Mouse (Mus musculus): ENCODE measurements around the gene Rhox1.
"Not testable (repeated sequence)": the region's sequence is repeated elsewhere in the genome, so short reads cannot be mapped to it uniquely, and the experiment has no call there.

Gene Rhox1

GRCm38 (mm10) chrX:37222158-37222557, at the start of gene Rhox1:
Gene Rhox1, minus strand, starts transcription at chrX:37222258.
- not testable (repeated sequence) for DNase-seq (ENCODE audit: low spot score)

DNA sequence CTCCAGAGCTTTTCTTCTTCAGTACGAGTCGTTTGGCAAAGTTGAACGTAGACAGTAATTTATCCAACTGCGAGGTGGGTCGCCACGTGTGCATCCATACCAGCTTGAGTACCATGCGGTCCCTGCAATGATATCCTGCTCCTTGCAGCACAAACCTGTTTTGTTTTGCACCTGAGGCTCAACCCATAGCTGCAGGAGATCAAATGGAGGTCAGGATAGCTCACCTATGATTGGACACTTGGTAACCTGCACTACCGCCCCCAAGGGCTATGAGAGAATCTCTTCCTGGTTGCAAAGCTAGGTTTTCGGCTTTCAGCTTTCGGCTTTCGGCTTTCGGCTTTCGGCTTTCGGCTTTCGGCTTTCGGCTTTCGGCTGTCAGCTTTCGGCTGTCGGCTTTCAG, 43.0 kb upstream of the Rhox1 start, which contains the start of gene Rhox4a:
Rhox4a (plus strand) TSS at position 301 of the 400 bp plus-strand sequence.
- not testable (repeated sequence) for DNase-seq (ENCODE audit: low spot score)

- not testable (repeated sequence) for DNase-seq (ENCODE audit: low spot score)
Measured at GRCm38 (mm10) chrX:37249619-37250018, 27.6 kb upstream of the Rhox1 start, which contains the start of gene Rhox3a. Gene Rhox3a, plus strand, starts transcription at chrX:37249919.

GRCm38 (mm10) chrX:37244676-37245075, 22.6 kb upstream of the Rhox1 start, which contains the start of gene Rhox2a:
Gene Rhox2a, plus strand, starts transcription at chrX:37244976.
- not testable (repeated sequence) for DNase-seq (ENCODE audit: low spot score)

- no peak for DNase-seq (ENCODE audit: low spot score)
Measured at GRCm38 (mm10) chrX:37210941-37211340, 11.1 kb downstream of the Rhox1 start, which contains the start of gene Gm9. Gene Gm9, minus strand, starts transcription at chrX:37211041.

GRCm38 (mm10) chrX:37198676-37199075, 23.4 kb downstream of the Rhox1 start:
- no peak for DNase-seq (ENCODE audit: low spot score)

DNA sequence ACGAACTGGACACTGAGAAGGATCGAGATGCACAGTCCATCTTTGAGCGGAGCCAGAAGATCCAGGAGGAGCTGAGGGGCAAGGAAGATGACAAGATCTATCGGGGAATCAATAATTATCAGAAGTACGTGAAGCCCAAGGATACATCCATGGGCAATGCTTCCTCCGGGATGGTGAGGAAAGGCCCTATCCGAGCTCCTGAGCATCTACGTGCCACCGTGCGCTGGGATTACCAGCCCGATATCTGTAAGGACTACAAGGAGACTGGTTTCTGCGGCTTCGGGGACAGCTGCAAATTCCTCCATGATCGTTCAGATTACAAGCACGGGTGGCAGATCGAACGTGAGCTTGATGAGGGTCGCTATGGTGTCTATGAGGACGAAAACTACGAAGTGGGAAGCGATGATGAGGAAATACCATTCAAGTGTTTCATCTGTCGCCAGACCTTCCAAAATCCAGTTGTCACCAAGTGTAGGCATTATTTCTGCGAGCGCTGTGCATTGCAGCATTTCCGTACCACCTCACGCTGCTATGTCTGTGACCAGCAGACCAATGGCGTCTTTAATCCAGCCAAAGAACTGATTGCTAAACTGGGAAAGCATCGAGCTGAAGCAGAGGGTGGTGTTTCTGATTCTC, 30.2 kb downstream of the Rhox1 start:
- no peak for DNase-seq (ENCODE audit: low spot score)

GRCm38 (mm10) chrX:37191105-37191743, 30.8 kb downstream of the Rhox1 start, which contains the start of the genes Ndufa1 and Rnf113a1:
Gene Ndufa1, minus strand, starts transcription at chrX:37191163.
Gene Rnf113a1, plus strand, starts transcription at chrX:37191245.
- DNase-seq (ENCODE audit: low spot score) = peak; percentile 65

GRCm38 (mm10) chrX:37190755-37191104, 31.3 kb downstream of the Rhox1 start:
- DNase-seq (ENCODE audit: low spot score) = no peak

DNA sequence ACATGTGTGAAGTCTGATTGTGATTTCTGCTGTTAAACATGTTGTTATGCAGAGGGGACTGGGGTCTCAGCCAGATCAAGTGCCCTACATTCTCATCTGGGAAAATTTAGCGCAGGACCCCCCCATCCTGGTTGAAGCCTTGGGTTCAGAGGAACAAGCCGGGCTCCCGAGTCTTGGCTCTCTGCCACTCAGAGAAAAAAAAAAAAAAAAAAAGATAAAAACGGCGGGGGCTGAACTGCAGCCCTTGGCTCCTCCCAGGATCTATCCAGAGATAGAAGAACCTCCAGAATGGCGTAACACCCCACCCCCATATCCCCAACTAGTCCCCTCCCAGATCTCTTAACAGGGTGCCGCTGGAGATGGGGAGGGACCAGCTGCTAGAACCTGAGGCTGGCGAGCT, 37.7 kb downstream of the Rhox1 start:
- not testable (repeated sequence) for DNase-seq (ENCODE audit: low spot score)

DNA sequence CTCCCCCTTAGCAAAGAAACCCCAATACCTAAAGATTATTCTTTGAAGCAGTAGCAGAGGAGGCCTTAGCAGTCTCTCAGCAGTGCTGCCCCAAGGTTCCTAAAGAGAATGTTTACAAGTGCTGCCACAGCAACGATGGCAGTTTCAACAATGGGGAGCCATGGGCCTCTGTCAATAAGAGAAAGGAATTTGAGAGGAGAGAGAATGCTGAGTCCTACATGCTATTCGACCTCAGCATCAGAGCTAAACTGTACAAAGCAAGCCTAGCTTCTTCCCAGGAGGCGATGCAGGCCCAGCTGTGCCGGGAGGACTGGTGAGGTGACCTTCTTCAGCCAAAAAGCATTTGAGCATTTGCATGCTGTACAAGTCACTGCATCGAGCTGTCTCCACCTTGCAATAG, 53.3 kb downstream of the Rhox1 start, which contains the start of gene Akap14:
Akap14 (minus strand) TSS at position 101 of the 400 bp plus-strand sequence.
- DNase-seq (ENCODE audit: low spot score) = no peak

DNA sequence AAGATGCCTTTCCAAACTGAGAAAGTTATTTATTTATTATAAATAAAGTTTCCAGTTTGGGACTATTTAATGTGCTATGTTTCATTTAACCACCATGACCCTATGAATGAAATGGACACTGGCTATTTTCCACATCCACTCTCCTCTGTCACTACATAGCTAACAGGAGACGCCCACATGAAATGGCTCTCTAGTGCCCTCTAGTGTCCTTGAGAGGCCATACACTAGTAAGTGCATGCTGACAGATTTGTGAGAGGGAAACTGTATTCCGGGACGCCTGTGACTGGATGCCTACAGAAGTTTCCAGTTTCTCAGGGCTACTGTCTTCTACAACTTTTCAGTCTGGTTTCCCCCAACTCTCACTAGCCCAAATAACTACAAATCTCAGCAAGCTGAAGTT, 55.0 kb downstream of the Rhox1 start:
- DNase-seq (ENCODE audit: low spot score) = peak; percentile 14
